Mouse (Mus musculus): ENCODE measurements around the gene Arid1a.

DNA sequence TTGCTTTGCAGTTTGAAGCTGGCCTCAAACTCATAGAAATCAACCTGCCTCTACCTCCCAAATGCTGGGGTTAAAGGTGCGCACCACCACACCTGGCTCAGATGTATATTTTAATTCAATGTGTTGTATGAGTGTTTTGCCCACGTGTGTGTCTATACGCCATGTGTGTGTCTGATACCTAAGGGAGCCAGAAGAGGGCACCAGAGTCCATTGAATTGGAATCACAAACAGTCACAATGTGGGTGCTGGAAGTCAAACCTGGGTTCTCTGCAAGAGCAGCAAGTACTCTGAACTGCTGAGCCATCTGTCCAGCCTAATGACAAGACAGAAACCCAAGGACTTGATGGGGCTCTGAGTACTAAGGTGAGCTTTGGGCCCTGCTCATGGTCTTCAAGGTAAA is 111.4 kb downstream of the Arid1a start:
- no peak for TF ChIP-seq CTCF (IDR thresholded peaks at IDR 0.05; ENCODE audit: insufficient read depth, low read depth, low read length)
- TF ChIP-seq POLR2A (IDR thresholded peaks at IDR 0.05; ENCODE audit: insufficient read depth, low read depth, low read length) = no peak
